In genomic region chr11:96831516-96831915, GRCm38 (mm10) we compare ENCODE assay signal across 13 mouse cellular contexts. TPM values are rescaled to one million over a fixed set of nuclear protein-coding genes. Genes with fewer than 3 reads are reported as not detected.
DNase-seq lines count a peak whose midpoint lies in the region; ATAC-seq and TF ChIP-seq lines count a peak whose summit lies in the region.
"Had no signal": no experiment of that assay in that cellular context is flagged by ENCODE, and none has a peak within 500 bp of the region (broad histone marks: within the 10 kb centered on the region; RNA-seq: fewer than 3 reads in every experiment).

No protein-coding gene starts in this region.

- peak; percentile 93 for DNase-seq in liver, adult 2 months (ENCODE audit: extremely low read depth, low read depth, low spot score)
- no peak for DNase-seq in liver, embryonic 11.5 days (ENCODE audit: low spot score)
- DNase-seq in MEL (ENCODE audit: low read depth, low spot score) = no peak
- peak; percentile 56 for DNase-seq in liver, postnatal 0 days
- DNase-seq in left cerebral cortex, postnatal 14 days (ENCODE audit: low spot score in 2 of 2) = no peak
- DNase-seq: cerebellum, postnatal 36 days; lung, postnatal 36 days; right cerebral cortex, postnatal 4 days had no signal

- no peak for TF ChIP-seq RAD21 in MEL (IDR thresholded peaks at IDR 0.05; ENCODE audit: low read depth, low read length)

- no peak overlapping the region for H3K9ac ChIP-seq in liver, adult 2 months (ENCODE audit: low read depth, low read length)
- H3K9ac ChIP-seq in liver, embryonic 11.5 days (ENCODE audit: low read depth, low read length) = no peak overlapping the region
- H3K9ac ChIP-seq in MEL (ENCODE audit: control insufficient read depth, low read depth, low read length, poor library complexity, severe bottlenecking) = peak overlapping the region; percentile 97
- no peak overlapping the region for H3K9ac ChIP-seq in kidney, embryonic 16.5 days (replicated peaks; ENCODE audit: low read length)
- H3K9ac ChIP-seq in liver, postnatal 0 days (replicated peaks) = no peak overlapping the region
- no peak overlapping the region for H3K9ac ChIP-seq in intestine, embryonic 16.5 days (ENCODE audit: low read depth, low read length)
- H3K9ac ChIP-seq: embryonic facial prominence, embryonic 12.5 days had no signal

- intact Hi-C loops in left cerebral cortex, postnatal 14 days (cut with DNase I) = no loop called here

- H3K4me1 ChIP-seq in liver, adult 2 months (ENCODE audit: control insufficient read depth, insufficient read depth, low read length) = peaks cover 13% of the 10 kb centered on the region
- peaks cover 31% of the 10 kb centered on the region for H3K4me1 ChIP-seq in liver, embryonic 11.5 days (replicated peaks; ENCODE audit: control insufficient read depth, insufficient read depth, low read length)
- H3K4me1 ChIP-seq in MEL (ENCODE audit: control insufficient read depth in 1 of 2, insufficient read depth in 2 of 2, low read length in 2 of 2) = peaks cover 5 to 25% of the 10 kb centered on the region in 2 experiments
- H3K4me1 ChIP-seq in kidney, embryonic 16.5 days (ENCODE audit: insufficient read depth, low read length) = peaks cover 34% of the 10 kb centered on the region
- H3K4me1 ChIP-seq in liver, postnatal 0 days (ENCODE audit: insufficient read depth) = peaks cover 23% of the 10 kb centered on the region
- H3K4me1 ChIP-seq in intestine, embryonic 16.5 days (ENCODE audit: control insufficient read depth, insufficient read depth, low read length) = peaks cover 27% of the 10 kb centered on the region

- no peak overlapping the region for H3K4me2 ChIP-seq in liver, embryonic 11.5 days
- H3K4me2 ChIP-seq in kidney, embryonic 16.5 days (replicated peaks; ENCODE audit: low read depth, low read length) = 0 out of 2 replicates have a peak overlapping the region, but pooled peaks have one; percentile 12
- H3K4me2 ChIP-seq in liver, postnatal 0 days (ENCODE audit: low read depth, low read length) = 0 out of 2 replicates have a peak overlapping the region, but pooled peaks have one; percentile 16
- H3K4me2 ChIP-seq in intestine, embryonic 16.5 days (ENCODE audit: low read depth, low read length) = no peak overlapping the region

- H3K4me3 ChIP-seq in liver, adult 2 months (ENCODE audit: insufficient read depth, low read depth, low read length) = no peak overlapping the region
- no peak overlapping the region for H3K4me3 ChIP-seq in liver, embryonic 11.5 days (ENCODE audit: low read depth, low read length)
- H3K4me3 ChIP-seq in MEL (ENCODE audit: control insufficient read depth in 1 of 2, insufficient read depth in 1 of 2, low read depth in 2 of 2, low read length in 2 of 2) = no peak overlapping the region; a peak in 1 of 4 replicates
- H3K4me3 ChIP-seq in kidney, embryonic 16.5 days (ENCODE audit: low read length) = no peak overlapping the region
- H3K4me3 ChIP-seq in liver, postnatal 0 days (ENCODE audit: low read depth, low read length) = no peak overlapping the region
- no peak overlapping the region for H3K4me3 ChIP-seq in intestine, embryonic 16.5 days (ENCODE audit: low read length)

- H3K36me3 ChIP-seq in liver, adult 2 months (ENCODE audit: control insufficient read depth, insufficient read depth, low read length) = peaks cover 3% of the 10 kb centered on the region; the same call in 1 of the 2 replicates
- peaks cover 7% of the 10 kb centered on the region for H3K36me3 ChIP-seq in liver, embryonic 11.5 days (ENCODE audit: control insufficient read depth, insufficient read depth, low read length)
- peaks cover 10 to 32% of the 10 kb centered on the region in 2 experiments for H3K36me3 ChIP-seq in MEL (ENCODE audit: control insufficient read depth in 1 of 2, insufficient read depth in 2 of 2, low read length in 2 of 2)
- peaks cover 12% of the 10 kb centered on the region; the same call in 1 of the 2 replicates for H3K36me3 ChIP-seq in kidney, embryonic 16.5 days (ENCODE audit: insufficient read depth, low read length)
- peaks cover 8% of the 10 kb centered on the region for H3K36me3 ChIP-seq in liver, postnatal 0 days (replicated peaks; ENCODE audit: insufficient read depth, low read length)
- peaks cover 3% of the 10 kb centered on the region; the same call in 1 of the 2 replicates for H3K36me3 ChIP-seq in intestine, embryonic 16.5 days (ENCODE audit: control insufficient read depth, insufficient read depth, low read length)

- no peaks in the 10 kb centered on the region for H3K9me3 ChIP-seq in liver, embryonic 11.5 days (ENCODE audit: control insufficient read depth, low read length)
- H3K9me3 ChIP-seq in MEL (replicated peaks; ENCODE audit: insufficient read depth, low read length) = no peaks in the 10 kb centered on the region
- no peaks in the 10 kb centered on the region for H3K9me3 ChIP-seq in kidney, embryonic 16.5 days (ENCODE audit: low read length)
- no peaks in the 10 kb centered on the region for H3K9me3 ChIP-seq in liver, postnatal 0 days (ENCODE audit: low read length)
- H3K9me3 ChIP-seq in intestine, embryonic 16.5 days (ENCODE audit: control insufficient read depth, low read length) = no peaks in the 10 kb centered on the region
- H3K9me3 ChIP-seq: embryonic facial prominence, embryonic 12.5 days; hindbrain, embryonic 13.5 days; midbrain, embryonic 12.5 days had no signal

- H3K27ac ChIP-seq in liver, adult 2 months (replicated peaks; ENCODE audit: insufficient read depth, low read depth, low read length) = peak overlapping the region; percentile 85
- no peak overlapping the region for H3K27ac ChIP-seq in liver, embryonic 11.5 days (ENCODE audit: low read depth, low read length)
- H3K27ac ChIP-seq in MEL (ENCODE audit: control insufficient read depth, low read depth, low read length) = peak overlapping the region; percentile 0; the same call in 1 of the 2 replicates
- H3K27ac ChIP-seq in kidney, embryonic 16.5 days (ENCODE audit: low read length) = peak overlapping the region; percentile 90
- H3K27ac ChIP-seq in liver, postnatal 0 days (ENCODE audit: low read depth) = peak overlapping the region; percentile 99
- no peak overlapping the region for H3K27ac ChIP-seq in intestine, embryonic 16.5 days (ENCODE audit: low read length)

- ATAC-seq in liver, embryonic 11.5 days (replicated peaks; ENCODE audit: low FRiP score) = no peak
- no peak for ATAC-seq in kidney, embryonic 16.5 days (ENCODE audit: low FRiP score, low TSS enrichment)
- no peak; the same call in 1 of the 2 replicates for ATAC-seq in liver, postnatal 0 days
- ATAC-seq in intestine, embryonic 16.5 days = no peak

- peaks cover 12% of the 10 kb centered on the region; the same call in 1 of the 2 replicates for H3K79me2 ChIP-seq in liver, adult 2 months (ENCODE audit: control insufficient read depth, insufficient read depth, low read length)
- peaks cover 31% of the 10 kb centered on the region for H3K79me2 ChIP-seq in MEL (ENCODE audit: control insufficient read depth, insufficient read depth, low read length, poor library complexity)

- TF ChIP-seq CTCF in liver, adult 2 months (IDR thresholded peaks at IDR 0.05; ENCODE audit: low read depth, low read length) = no peak
- TF ChIP-seq CTCF in MEL (IDR thresholded peaks at IDR 0.05 in 2 of 3, conservative IDR thresholded peaks at IDR 0.05 in 1 of 3; ENCODE audit: control insufficient read depth in 1 of 3, insufficient read depth in 1 of 3, low read depth in 2 of 3, low read length in 3 of 3, poor library complexity in 1 of 3, severe bottlenecking in 1 of 3) = no peak
- TF ChIP-seq CTCF in liver, postnatal 0 days (IDR thresholded peaks at IDR 0.05; ENCODE audit: low read depth) = no peak

- no peak for TF ChIP-seq EP300 in MEL (IDR thresholded peaks at IDR 0.05; ENCODE audit: low read depth in 1 of 2, low read length in 2 of 2)
- peak; percentile 70 for TF ChIP-seq EP300 in liver, postnatal 0 days (IDR thresholded peaks at IDR 0.05; ENCODE audit: low read depth)

- WGBS in liver, adult 2 months = 21% methylated on average over 4 of the region's 4 CpGs
- WGBS in liver, embryonic 11.5 days = 76% methylated on average over 4 of the region's 4 CpGs
- WGBS in kidney, embryonic 16.5 days = 49% methylated on average over 4 of the region's 4 CpGs
- WGBS in liver, postnatal 0 days (ENCODE audit: insufficient replicate concordance) = 60% methylated on average over 4 of the region's 4 CpGs
- WGBS in intestine, embryonic 16.5 days = 63% methylated on average over 4 of the region's 4 CpGs

- TF ChIP-seq POLR2A in liver, adult 2 months (IDR thresholded peaks at IDR 0.05; ENCODE audit: extremely low read depth, insufficient read depth, low read length) = no peak
- TF ChIP-seq POLR2A in MEL (IDR thresholded peaks at IDR 0.05; ENCODE audit: control insufficient read depth in 1 of 2, insufficient read depth in 1 of 2, low read depth in 1 of 2, low read length in 2 of 2, poor library complexity in 1 of 2) = no peak

- no peaks in the 10 kb centered on the region for H3K27me3 ChIP-seq in liver, adult 2 months (ENCODE audit: control insufficient read depth, insufficient read depth, low read length)
- H3K27me3 ChIP-seq in liver, embryonic 11.5 days (replicated peaks; ENCODE audit: control insufficient read depth, insufficient read depth, low read length) = no peaks in the 10 kb centered on the region
- peaks cover 0 to 1% of the 10 kb centered on the region in 2 experiments; a peak in 3 of 4 replicates for H3K27me3 ChIP-seq in MEL (ENCODE audit: control insufficient read depth in 1 of 2, insufficient read depth in 2 of 2, low read length in 2 of 2)
- no peaks in the 10 kb centered on the region for H3K27me3 ChIP-seq in kidney, embryonic 16.5 days (ENCODE audit: insufficient read depth, low read length)
- H3K27me3 ChIP-seq in liver, postnatal 0 days (ENCODE audit: insufficient read depth, low read length) = no peaks in the 10 kb centered on the region
- no peaks in the 10 kb centered on the region for H3K27me3 ChIP-seq in intestine, embryonic 16.5 days (replicated peaks; ENCODE audit: control insufficient read depth, insufficient read depth, low read length)
- H3K27me3 ChIP-seq: embryonic facial prominence, embryonic 12.5 days; hindbrain, embryonic 13.5 days; midbrain, embryonic 12.5 days had no signal

RNA-seq across cellular contexts. Expression of gene Nfe2l1, which starts 1.7 kb away (rescaled TPM):
- total RNA-seq in liver, adult 2 months (2014; rRNA removed) = 41.3 and 45.0 TPM in 2 replicates
- polyA plus RNA-seq in liver, adult 2 months (2012; rRNA removed) = 106 and 107 TPM in 2 replicates
- polyA plus RNA-seq in liver, embryonic 11.5 days (2014; fragmentation: Nextera tagmentation; extraction: Ambion mirVana) = 27.6 and 28.9 TPM in 2 replicates
- 44.8 and 47.0 TPM in 2 replicates for total RNA-seq in MEL (2012; rRNA removed)
- polyA plus RNA-seq in MEL (2012; ENCODE audit: insufficient read depth in 1 of 2, insufficient read length in 2 of 2, low read depth in 1 of 2, low replicate concordance in 2 of 2, missing spikeins in 1 of 2) = 10 to 100 TPM; 37.5 to 66.5 TPM
- 93.9 and 96.8 TPM in 2 replicates for polyA plus RNA-seq in kidney, embryonic 16.5 days (2015; fragmentation: Nextera tagmentation; extraction: Ambion mirVana)
- 17.6 and 22.1 TPM in 2 replicates for polyA plus RNA-seq in liver, postnatal 0 days (2015; fragmentation: Nextera tagmentation; extraction: Ambion mirVana)
- polyA plus RNA-seq in intestine, embryonic 16.5 days (2015; fragmentation: Nextera tagmentation; extraction: Ambion mirVana) = 51.7 and 52.5 TPM in 2 replicates
- 100 to 1,000 TPM; 205 to 209 TPM for total RNA-seq in left cerebral cortex, postnatal 14 days (2021)

RNA-seq across cellular contexts. Expression of gene Copz2, which starts 18.2 kb away (rescaled TPM):
- 17.2 and 20.7 TPM in 2 replicates for total RNA-seq in liver, adult 2 months (2014; rRNA removed)
- 43.5 and 48.2 TPM in 2 replicates for polyA plus RNA-seq in liver, adult 2 months (2012; rRNA removed)
- 33.6 and 41.2 TPM in 2 replicates for polyA plus RNA-seq in liver, embryonic 11.5 days (2014; fragmentation: Nextera tagmentation; extraction: Ambion mirVana)
- 0.95 and 2.1 TPM in 2 replicates for total RNA-seq in MEL (2012; rRNA removed)
- 1 to 10 TPM in 1 of 2 experiments, not detected in 1; 6.3 TPM for polyA plus RNA-seq in MEL (2012; ENCODE audit: insufficient read depth in 1 of 2, insufficient read length in 2 of 2, low read depth in 1 of 2, low replicate concordance in 2 of 2, missing spikeins in 1 of 2)
- 115 and 117 TPM in 2 replicates for polyA plus RNA-seq in kidney, embryonic 16.5 days (2015; fragmentation: Nextera tagmentation; extraction: Ambion mirVana)
- 51.0 and 55.5 TPM in 2 replicates for polyA plus RNA-seq in liver, postnatal 0 days (2015; fragmentation: Nextera tagmentation; extraction: Ambion mirVana)
- 76.6 and 81.4 TPM in 2 replicates for polyA plus RNA-seq in intestine, embryonic 16.5 days (2015; fragmentation: Nextera tagmentation; extraction: Ambion mirVana)
- total RNA-seq in left cerebral cortex, postnatal 14 days (2021) = 1 to 10 TPM; 2.7 to 3.2 TPM

RNA-seq across cellular contexts. Expression of gene Cbx1, which starts 42.6 kb away (rescaled TPM):
- 16.0 and 16.8 TPM in 2 replicates for total RNA-seq in liver, adult 2 months (2014; rRNA removed)
- 9.2 and 9.7 TPM in 2 replicates for polyA plus RNA-seq in liver, adult 2 months (2012; rRNA removed)
- 76.7 and 82.0 TPM in 2 replicates for polyA plus RNA-seq in liver, embryonic 11.5 days (2014; fragmentation: Nextera tagmentation; extraction: Ambion mirVana)
- total RNA-seq in MEL (2012; rRNA removed) = 132 and 135 TPM in 2 replicates
- polyA plus RNA-seq in MEL (2012; ENCODE audit: insufficient read depth in 1 of 2, insufficient read length in 2 of 2, low read depth in 1 of 2, low replicate concordance in 2 of 2, missing spikeins in 1 of 2) = 100 to 1,000 TPM; 152 to 368 TPM
- 109 and 121 TPM in 2 replicates for polyA plus RNA-seq in kidney, embryonic 16.5 days (2015; fragmentation: Nextera tagmentation; extraction: Ambion mirVana)
- polyA plus RNA-seq in liver, postnatal 0 days (2015; fragmentation: Nextera tagmentation; extraction: Ambion mirVana) = 20.7 and 24.9 TPM in 2 replicates
- polyA plus RNA-seq in intestine, embryonic 16.5 days (2015; fragmentation: Nextera tagmentation; extraction: Ambion mirVana) = 65.1 and 74.5 TPM in 2 replicates
- total RNA-seq in left cerebral cortex, postnatal 14 days (2021) = 10 to 100 TPM; 47.0 to 50.1 TPM

RNA-seq across cellular contexts. Expression of gene Snx11, which starts 54.2 kb away (rescaled TPM):
- 6.3 and 7.5 TPM in 2 replicates for total RNA-seq in liver, adult 2 months (2014; rRNA removed)
- 7.8 and 8.1 TPM in 2 replicates for polyA plus RNA-seq in liver, adult 2 months (2012; rRNA removed)
- polyA plus RNA-seq in liver, embryonic 11.5 days (2014; fragmentation: Nextera tagmentation; extraction: Ambion mirVana) = 10.5 and 12.0 TPM in 2 replicates
- 33.9 and 43.1 TPM in 2 replicates for total RNA-seq in MEL (2012; rRNA removed)
- 10 to 100 TPM in 1 of 2 experiments, not detected in 1; 33.7 TPM for polyA plus RNA-seq in MEL (2012; ENCODE audit: insufficient read depth in 1 of 2, insufficient read length in 2 of 2, low read depth in 1 of 2, low replicate concordance in 2 of 2, missing spikeins in 1 of 2)
- 20.1 and 21.8 TPM in 2 replicates for polyA plus RNA-seq in kidney, embryonic 16.5 days (2015; fragmentation: Nextera tagmentation; extraction: Ambion mirVana)
- polyA plus RNA-seq in liver, postnatal 0 days (2015; fragmentation: Nextera tagmentation; extraction: Ambion mirVana) = 7.0 and 7.5 TPM in 2 replicates
- 11.8 and 13.1 TPM in 2 replicates for polyA plus RNA-seq in intestine, embryonic 16.5 days (2015; fragmentation: Nextera tagmentation; extraction: Ambion mirVana)
- 10 to 100 TPM; 39.0 to 44.2 TPM for total RNA-seq in left cerebral cortex, postnatal 14 days (2021)

Comparison
In these comparisons a context has a peak if more than half of its experiments do, and no peak if none do; other contexts are left out.
1. DNase-seq: peak in liver, adult 2 months (single experiment) and liver, postnatal 0 days (single experiment); none in liver, embryonic 11.5 days (single experiment), MEL (single experiment) and left cerebral cortex, postnatal 14 days (0 of 2).
2. H3K27ac ChIP-seq: peak in liver, adult 2 months (single experiment), MEL (single experiment), kidney, embryonic 16.5 days (single experiment) and liver, postnatal 0 days (single experiment); none in liver, embryonic 11.5 days (single experiment) and intestine, embryonic 16.5 days (single experiment).
3. H3K4me2 ChIP-seq: peak in kidney, embryonic 16.5 days (single experiment) and liver, postnatal 0 days (single experiment); none in liver, embryonic 11.5 days (single experiment) and intestine, embryonic 16.5 days (single experiment).